Mouse (Mus musculus): Measurements from ENCODE around the gene Olfr498.

Gene Olfr498

GRCm38 (mm10) chr7:108465026-108465425, at the start of gene Olfr498:
Gene Olfr498 (plus strand): TSS chr7:108465326.
- no peak for DNase-seq

- no peak for DNase-seq
Observed at GRCm38 (mm10) chr7:108420121-108420520, 45.0 kb upstream of the Olfr498 start, which contains the start of gene Olfr497. Gene Olfr497 (plus strand): TSS chr7:108420421.
